Comparison of ENCODE assay signal across 8 mouse cellular contexts in the genomic region with DNA sequence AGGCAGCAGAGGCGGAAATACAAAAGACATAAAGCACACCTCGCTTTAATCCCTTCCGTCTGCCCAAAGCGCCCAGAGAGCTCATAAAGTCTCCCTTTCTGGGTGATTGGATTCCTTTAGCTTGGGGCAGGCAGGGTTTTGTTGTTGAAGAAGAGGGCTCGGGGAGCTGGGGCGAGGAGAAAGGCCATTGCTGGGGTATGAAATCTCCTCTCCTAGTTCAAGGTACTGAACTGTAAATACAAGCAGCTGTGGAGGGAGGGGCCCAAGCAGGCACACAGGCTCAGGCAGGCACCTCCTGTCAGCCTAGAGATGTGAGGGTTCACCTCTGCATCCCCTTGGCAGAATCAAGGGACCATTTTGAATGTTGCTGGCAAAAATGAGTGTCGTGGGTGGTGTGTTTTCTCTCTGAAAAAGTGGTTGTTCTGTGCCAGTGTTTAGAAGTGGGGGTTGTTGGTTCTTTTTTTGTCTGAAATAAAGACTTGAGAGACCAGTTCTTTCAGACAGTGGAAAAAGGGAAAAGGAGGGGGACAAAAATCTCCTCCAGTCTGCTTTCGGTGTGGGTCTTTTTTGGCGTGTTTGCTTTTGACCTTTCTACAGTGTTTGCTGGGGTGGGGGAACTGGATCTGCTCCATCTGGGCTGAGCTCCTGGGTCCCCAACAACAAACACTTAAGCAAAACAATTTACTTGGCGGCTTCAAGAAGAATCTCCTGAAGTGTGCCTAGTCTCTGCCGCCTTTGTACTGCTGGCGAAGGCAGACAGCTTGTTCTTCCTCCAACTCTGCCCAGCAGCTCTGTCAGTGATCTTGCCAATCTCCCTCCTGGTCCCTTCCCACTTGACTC.
DNase-seq lines count a peak whose midpoint lies in the region; ATAC-seq and TF ChIP-seq lines count a peak whose summit lies in the region.

No protein-coding gene starts in this region.

- no peaks in the 10 kb centered on the region for H3K9me3 ChIP-seq in lung, postnatal 0 days (ENCODE audit: low read length)
- H3K9me3 ChIP-seq in stomach, postnatal 0 days (ENCODE audit: control insufficient read depth, low read length): no peaks in the 10 kb centered on the region

- no peak for TF ChIP-seq POLR2A in cerebellum, adult 2 months (IDR thresholded peaks at IDR 0.05; ENCODE audit: borderline replicate concordance, insufficient read depth, low read length)

- 44% methylated on average over 12 of the region's 12 CpGs for WGBS in lung, postnatal 0 days
- 43% methylated on average over 12 of the region's 12 CpGs for WGBS in stomach, postnatal 0 days
- WGBS in cerebellum, adult 2 months: 35% methylated on average over 12 of the region's 12 CpGs

- no peak overlapping the region; the same call in 1 of the 2 replicates for H3K4me2 ChIP-seq in lung, postnatal 0 days (replicated peaks; ENCODE audit: low read depth, low read length)
- peak overlapping the region; percentile 18; the same call in 1 of the 2 replicates for H3K4me2 ChIP-seq in stomach, postnatal 0 days (replicated peaks; ENCODE audit: low read depth)

- ATAC-seq in lung, postnatal 0 days: 0 out of 2 replicates have a peak, but pooled peaks have one; percentile 26
- no peak for ATAC-seq in stomach, postnatal 0 days (ENCODE audit: low FRiP score, low TSS enrichment)

- peak overlapping the region; percentile 20 for H3K27ac ChIP-seq in lung, postnatal 0 days (ENCODE audit: low read length)
- peak overlapping the region; percentile 61 for H3K27ac ChIP-seq in stomach, postnatal 0 days (replicated peaks)
- H3K27ac ChIP-seq in cerebellum, adult 2 months (ENCODE audit: insufficient read depth, low read length): no peak overlapping the region

- no peaks in the 10 kb centered on the region for H3K36me3 ChIP-seq in lung, postnatal 0 days (ENCODE audit: insufficient read depth, low read length)
- no peaks in the 10 kb centered on the region for H3K36me3 ChIP-seq in stomach, postnatal 0 days (ENCODE audit: control insufficient read depth, insufficient read depth, low read length)

- no peaks in the 10 kb centered on the region for H3K27me3 ChIP-seq in lung, postnatal 0 days (replicated peaks; ENCODE audit: insufficient read depth, low read length)
- H3K27me3 ChIP-seq in stomach, postnatal 0 days (ENCODE audit: control insufficient read depth, insufficient read depth, low read length): no peaks in the 10 kb centered on the region
- no peaks in the 10 kb centered on the region for H3K27me3 ChIP-seq in cerebellum, adult 2 months (ENCODE audit: control insufficient read depth, insufficient read depth, low read length)

- TF ChIP-seq CTCF in lung, postnatal 0 days (IDR thresholded peaks at IDR 0.05): no peak
- no peak for TF ChIP-seq CTCF in stomach, postnatal 0 days (IDR thresholded peaks at IDR 0.05; ENCODE audit: low read depth)
- TF ChIP-seq CTCF in cerebellum, adult 2 months (IDR thresholded peaks at IDR 0.05; ENCODE audit: borderline replicate concordance, insufficient read depth, low read depth, low read length): no peak

- no peak for TF ChIP-seq EP300 in lung, postnatal 0 days (IDR thresholded peaks at IDR 0.05)
- TF ChIP-seq EP300 in stomach, postnatal 0 days (optimal IDR thresholded peaks at IDR 0.05): no peak

- H3K4me3 ChIP-seq in lung, postnatal 0 days (ENCODE audit: low read depth, low read length): no peak overlapping the region
- no peak overlapping the region for H3K4me3 ChIP-seq in stomach, postnatal 0 days (ENCODE audit: low read depth, low read length)
- no peak overlapping the region for H3K4me3 ChIP-seq in cerebellum, adult 2 months (replicated peaks; ENCODE audit: insufficient read depth, low read depth, low read length)

- H3K4me1 ChIP-seq in lung, postnatal 0 days (ENCODE audit: insufficient read depth, low read depth, low read length): no peaks in the 10 kb centered on the region
- peaks cover 8% of the 10 kb centered on the region for H3K4me1 ChIP-seq in stomach, postnatal 0 days (replicated peaks; ENCODE audit: control insufficient read depth, insufficient read depth)
- H3K4me1 ChIP-seq in cerebellum, adult 2 months (ENCODE audit: control insufficient read depth, insufficient read depth, low read length): no peaks in the 10 kb centered on the region

- no peak overlapping the region for H3K9ac ChIP-seq in lung, postnatal 0 days (replicated peaks; ENCODE audit: low read depth)
- H3K9ac ChIP-seq in stomach, postnatal 0 days (ENCODE audit: low read length): peak overlapping the region; percentile 41

- DNase-seq in retina, postnatal 1 day: peak; percentile 38
- no peak for DNase-seq in retina, embryonic 14.5 days (ENCODE audit: low spot score)
- peak; percentile 68 for DNase-seq in forelimb bud, embryonic 11.5 days (ENCODE audit: low read depth, low spot score)
- DNase-seq in lung, postnatal 0 days (ENCODE audit: low spot score): peak; percentile 37
- DNase-seq in stomach, postnatal 0 days (ENCODE audit: low spot score): peak; percentile 41
- DNase-seq in cerebellum, adult 2 months: no peak
- DNase-seq in thymus, postnatal 36 days: no peak
- DNase-seq in left cerebral cortex, adult 11 months (ENCODE audit: low spot score): no peak

Comparison
In these comparisons a context has a peak if more than half of its experiments do, and no peak if none do; other contexts are left out.
1. DNase-seq: peak in retina, postnatal 1 day (single experiment), forelimb bud, embryonic 11.5 days (single experiment), lung, postnatal 0 days (single experiment) and stomach, postnatal 0 days (single experiment); none in retina, embryonic 14.5 days (single experiment), cerebellum, adult 2 months (0 of 2), thymus, postnatal 36 days (0 of 2) and left cerebral cortex, adult 11 months (single experiment).